Mouse (Mus musculus) testis, adult 2 months (tissue): ENCODE results near the gene Cby1.

Experiments used
- CTCF ChIP-seq: fragments of 200-500 bp; IDR thresholded peaks from 2 replicates; pipeline ENCODE4 v1.5.1; 2012; ENCODE audit warnings: low read depth, mild to moderate bottlenecking, inconsistent platforms, low read length, moderate library complexity; ENCODE audit not compliant: control insufficient read depth, insufficient read depth, insufficient replicate concordance
- POLR2A ChIP-seq: fragments of 200-500 bp; IDR thresholded peaks from 2 replicates; pipeline ENCODE4 v1.6.1; 2012; ENCODE audit warnings: low read depth, mild to moderate bottlenecking, inconsistent platforms, low read length, moderate library complexity; ENCODE audit not compliant: control insufficient read depth

DNA sequence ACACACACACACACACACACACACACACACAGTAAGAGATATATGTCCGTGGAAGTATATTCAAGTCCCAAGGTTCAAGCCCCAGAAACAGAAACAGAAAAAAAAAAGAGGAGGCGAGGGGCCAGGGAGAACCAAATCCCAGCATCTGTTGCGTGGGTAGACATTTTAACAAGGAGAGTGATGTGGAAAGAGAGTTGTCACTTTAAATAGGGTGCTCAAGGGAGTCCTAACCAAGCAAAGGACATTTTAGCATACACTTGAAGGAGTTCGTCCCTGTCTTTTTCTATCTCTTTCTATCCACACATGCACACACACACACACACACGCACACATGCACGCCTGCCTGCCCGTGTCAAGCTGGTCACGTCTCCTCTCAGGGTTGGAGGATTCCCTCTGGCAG, 5.7 kb downstream of the Cby1 start:
- TF ChIP-seq CTCF (no peak), POLR2A (no peak)
